Mouse (Mus musculus) frontal cortex, postnatal 36 days (tissue): ENCODE data around the gene Nrtn.
A peak's percentile ranks its signal among the peaks of the same experiment; 100 is the strongest.

ENCODE experiments used
- DNase-seq, 2 experiments: peaks; one replicate each; pipeline ENCODE4 v3.0.0; 2022; ENCODE audit warnings: low spot score in 2 of 2

The Nrtn gene

GRCm38 (mm10) chr17:56722441-56722840, 34.9 kb downstream of the Nrtn start:
- no peak for DNase-seq

- DNase-seq, result peak; percentile 87 to 94
These were observed 39.8 kb downstream of the Nrtn start, which contains the start of the genes Ndufa11 and Vmac for GRCm38 (mm10) chr17:56717363-56718058. Ndufa11 (plus strand) TSS chr17:56717767. Vmac (minus strand) TSS chr17:56718022.

DNA sequence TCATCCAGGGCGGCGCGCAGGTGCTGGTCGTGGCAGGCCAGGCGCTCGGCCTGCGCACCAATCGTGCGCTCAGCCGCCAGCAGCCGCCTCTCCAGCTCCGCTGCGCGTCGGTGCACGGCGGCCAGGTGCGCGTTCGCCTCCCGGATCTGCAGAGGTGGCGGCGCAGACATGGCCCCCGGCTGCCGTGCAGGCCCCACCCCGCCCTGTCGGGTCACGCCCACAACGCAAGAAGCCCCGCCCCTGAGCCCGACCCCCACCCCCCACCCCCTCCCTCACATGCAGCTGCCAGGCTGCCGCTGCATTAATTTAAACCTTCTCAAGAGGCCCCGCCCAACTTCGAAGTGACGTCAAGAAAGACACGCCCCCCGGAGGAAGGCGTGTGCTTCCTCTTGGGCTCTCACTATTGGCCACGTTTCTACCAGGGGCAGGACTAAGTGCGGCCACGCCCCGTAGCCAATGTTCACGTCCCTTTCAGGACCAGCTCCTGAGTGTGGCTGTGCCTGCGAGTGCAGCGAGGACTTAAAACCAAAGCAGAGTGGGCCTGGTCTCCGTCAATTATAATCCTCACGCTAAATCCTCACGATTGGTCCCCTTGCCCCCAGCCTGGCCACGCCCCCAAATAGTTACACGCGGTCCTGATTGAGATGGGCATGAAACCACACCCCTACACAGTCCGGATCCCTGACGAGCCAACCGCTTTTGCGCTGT, 40.5 kb downstream of the Nrtn start:
- DNase-seq, result peak; percentile 94 to 99

DNA sequence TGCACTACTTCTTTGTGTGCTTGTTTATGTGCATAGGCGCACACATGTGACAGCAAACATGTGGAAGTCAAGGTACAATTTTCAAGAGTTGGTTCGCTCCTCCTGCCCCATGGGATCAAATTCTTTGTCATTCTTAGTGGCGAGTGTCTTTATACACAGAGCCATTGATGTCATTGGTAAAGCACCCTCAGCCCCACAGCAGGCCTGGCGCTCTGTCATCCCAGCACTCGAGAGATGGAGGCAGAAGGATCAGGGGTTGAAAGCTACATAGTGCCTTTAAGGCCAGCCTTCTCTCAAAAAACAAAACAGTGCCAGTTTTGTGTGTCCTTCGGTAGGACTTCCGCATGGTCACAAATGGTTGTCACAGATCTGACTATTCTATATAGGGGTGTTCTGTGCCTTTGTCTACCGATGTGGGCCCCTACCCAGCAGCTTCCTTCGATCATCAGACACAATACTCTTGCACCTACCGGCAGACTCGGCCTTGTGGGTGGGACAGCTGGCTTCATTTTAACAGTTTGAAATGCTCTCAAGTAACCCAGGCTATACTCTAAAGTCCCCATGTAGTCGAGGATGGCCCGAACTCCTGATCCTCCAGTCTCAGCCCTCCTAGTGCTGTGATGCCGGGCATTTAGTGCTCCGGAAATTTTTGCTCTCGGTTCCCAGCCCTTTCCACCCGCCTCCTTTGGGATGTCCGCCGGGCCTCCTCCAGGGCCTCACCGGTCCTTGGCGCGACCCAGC, 41.2 kb downstream of the Nrtn start:
- no peak for DNase-seq

- DNase-seq, result no peak
These were observed 42.0 kb downstream of the Nrtn start for GRCm38 (mm10) chr17:56715360-56715759.

- DNase-seq, result no peak
These were observed 47.6 kb downstream of the Nrtn start for GRCm38 (mm10) chr17:56709708-56710107.

DNA sequence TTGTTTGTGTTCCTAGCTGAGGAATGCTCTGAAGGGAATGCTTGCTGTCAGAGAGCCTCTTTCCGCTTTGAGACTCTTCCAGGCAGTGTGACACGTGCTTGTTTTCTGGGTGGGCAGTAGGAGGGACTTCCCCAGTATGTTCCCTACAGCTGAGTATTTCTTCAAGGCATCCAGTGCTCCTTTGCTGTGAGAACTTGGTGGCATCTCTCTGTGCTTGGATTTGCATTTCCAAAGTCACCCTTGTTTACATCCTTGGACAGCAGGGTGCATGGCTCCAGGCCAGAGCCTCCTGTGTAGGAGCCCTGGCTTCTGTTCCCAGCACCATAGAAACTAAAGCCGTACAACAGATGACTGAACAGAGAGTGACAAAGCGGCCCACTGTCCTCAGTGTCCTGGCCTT, 48.6 kb downstream of the Nrtn start:
- no peak for DNase-seq

GRCm38 (mm10) chr17:56706515-56706914, 50.8 kb downstream of the Nrtn start:
- no peak for DNase-seq

GRCm38 (mm10) chr17:56703038-56703437, 54.3 kb downstream of the Nrtn start:
- DNase-seq, result no peak
